Mouse (Mus musculus) kidney, adult 2 months (tissue): ENCODE data around the gene Tmem176a.

Experiments used
- CTCF ChIP-seq: fragments of 200-500 bp; conservative IDR thresholded peaks from 2 replicates; pipeline ENCODE4 v1.5.1; 2011; ENCODE audit warnings: low read depth, mild to moderate bottlenecking, control low read depth, low read length, moderate library complexity, mixed read lengths; ENCODE audit not compliant: insufficient read depth, insufficient read length
- POLR2A ChIP-seq: fragments of 200-500 bp; IDR thresholded peaks from one replicate; pipeline ENCODE4 v1.6.1; 2011; ENCODE audit warnings: low read depth, low read length, control low read depth

GRCm38 (mm10) chr6:48837516-48837915, 3.2 kb upstream of the Tmem176a start:
- no peak for TF ChIP-seq CTCF
- TF ChIP-seq POLR2A: no peak
